In genomic region chr10:96569469-96569868, GRCm38 (mm10) we compare ENCODE assay signal across 18 mouse cellular contexts.
"Had no signal": no experiment of that assay in that cellular context is flagged by ENCODE, and none has a peak within 500 bp of the region (broad histone marks: within the 10 kb centered on the region; RNA-seq: fewer than 3 reads in every experiment).

No protein-coding gene starts in this region.

- H3K4me1 ChIP-seq: liver, embryonic 13.5 days; neural tube, embryonic 13.5 days; stomach, embryonic 15.5 days had no signal

- H3K9ac ChIP-seq: liver, embryonic 13.5 days; midbrain, embryonic 12.5 days; midbrain, embryonic 15.5 days; neural tube, embryonic 13.5 days; stomach, embryonic 15.5 days had no signal

- H3K9me3 ChIP-seq: liver, embryonic 13.5 days; midbrain, embryonic 15.5 days; stomach, embryonic 15.5 days had no signal

- H3K4me2 ChIP-seq: liver, embryonic 13.5 days; midbrain, embryonic 12.5 days; midbrain, embryonic 15.5 days; neural tube, embryonic 13.5 days; stomach, embryonic 15.5 days had no signal

- H3K36me3 ChIP-seq: liver, embryonic 13.5 days; midbrain, embryonic 12.5 days; midbrain, embryonic 15.5 days; neural tube, embryonic 13.5 days; stomach, embryonic 15.5 days had no signal

- DNase-seq: kidney, adult 9 months; kidney, postnatal 25 days; layer of hippocampus, adult 9-11 months; liver, embryonic 13.5 days; lung, adult 2 months; lung, postnatal 14 days; lung, postnatal 4 days; retina, postnatal 1 day; right cerebral cortex, postnatal 25 days; spleen, adult 18-20 months; thymus, adult 18-20 months; thymus, postnatal 36 days had no signal

- H3K27me3 ChIP-seq: liver, embryonic 13.5 days; midbrain, embryonic 12.5 days; midbrain, embryonic 15.5 days; neural tube, embryonic 13.5 days; stomach, embryonic 15.5 days had no signal

- ATAC-seq: midbrain, embryonic 15.5 days had no signal

- H3K4me3 ChIP-seq: layer of hippocampus, adult 2 months; liver, embryonic 13.5 days; midbrain, embryonic 12.5 days; midbrain, embryonic 15.5 days; myocyte; neural tube, embryonic 13.5 days; stomach, embryonic 15.5 days had no signal

- H3K27ac ChIP-seq: layer of hippocampus, adult 2 months; liver, embryonic 13.5 days; midbrain, embryonic 12.5 days; neural tube, embryonic 13.5 days; stomach, embryonic 15.5 days had no signal
